Mouse (Mus musculus) stomach, postnatal 0 days (tissue): ENCODE data around the gene Ifnar2.

Experiments used
- CTCF ChIP-seq: IDR thresholded peaks from 2 replicates; pipeline ENCODE4 v1.5.1; 2016; ENCODE audit warnings: antibody characterized with exemption, low read depth, mild to moderate bottlenecking, moderate library complexity
- EP300 ChIP-seq: optimal IDR thresholded peaks from 2 replicates; pipeline ENCODE3; 2016; ENCODE audit warnings: antibody characterized with exemption

DNA sequence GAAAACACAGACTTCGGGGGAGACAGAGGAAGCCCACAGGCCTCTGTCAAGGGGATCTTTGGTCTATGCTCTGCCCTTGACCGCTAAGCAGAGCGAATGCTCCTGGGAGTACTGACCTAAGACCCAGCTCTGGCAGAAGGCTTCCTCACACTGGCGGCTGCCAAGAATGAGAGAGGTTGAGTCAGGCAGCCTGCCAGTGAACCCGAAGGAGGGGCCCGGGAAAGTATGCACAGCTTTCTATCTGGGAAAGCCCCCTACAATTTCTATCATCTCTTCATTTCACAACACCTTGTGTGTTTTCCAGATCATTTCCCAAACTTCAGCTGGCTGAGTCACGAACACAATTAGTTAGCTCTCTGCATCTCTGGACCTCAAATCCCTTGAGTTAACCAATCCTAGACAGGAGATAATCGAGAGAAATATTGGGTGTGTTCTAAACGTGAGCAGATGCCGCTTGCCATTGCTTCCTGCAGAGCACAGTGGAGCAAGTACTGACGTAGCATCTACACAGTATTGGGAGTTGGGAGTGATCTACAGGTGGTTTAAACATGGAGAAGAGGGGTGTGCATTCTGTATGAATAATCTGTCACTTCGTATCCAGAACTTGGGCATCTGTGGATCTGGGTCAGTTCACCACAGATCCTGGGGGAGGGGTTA, 9.8 kb upstream of the Ifnar2 start:
- no peak for TF ChIP-seq EP300
- TF ChIP-seq CTCF = no peak
